Mouse (Mus musculus): ENCODE data around the gene Ifna12.
A peak's percentile ranks its signal among the peaks of the same experiment; 100 is the strongest.
"Not testable (repeated sequence)": the region's sequence is repeated elsewhere in the genome, so short reads cannot be mapped to it uniquely, and the experiment has no call there.

The Ifna12 gene

GRCm38 (mm10) chr4:88603276-88603675, at the start of gene Ifna12:
TSS of gene Ifna12 (minus strand) at chr4:88603376.
- no peak for ATAC-seq (ENCODE audit: insufficient number of reproducible peaks, low FRiP score, low TSS enrichment)

- ATAC-seq (ENCODE audit: insufficient number of reproducible peaks, low FRiP score, low TSS enrichment) = no peak
Measured at GRCm38 (mm10) chr4:88644359-88644758, 41.2 kb upstream of the Ifna12 start, which contains the start of gene Ifna13. TSS of gene Ifna13 (minus strand) at chr4:88644459.

GRCm38 (mm10) chr4:88642526-88642925, 39.4 kb upstream of the Ifna12 start:
- ATAC-seq (ENCODE audit: insufficient number of reproducible peaks, low FRiP score, low TSS enrichment) = no peak

- peak; percentile 97 for ATAC-seq (ENCODE audit: insufficient number of reproducible peaks, low FRiP score, low TSS enrichment)
Measured at GRCm38 (mm10) chr4:88641077-88641831, 38.1 kb upstream of the Ifna12 start.

GRCm38 (mm10) chr4:88640704-88641076, 37.5 kb upstream of the Ifna12 start:
- ATAC-seq (ENCODE audit: insufficient number of reproducible peaks, low FRiP score, low TSS enrichment) = peak; percentile 62; the same call in 1 of the 2 replicates

GRCm38 (mm10) chr4:88634311-88634710, 31.1 kb upstream of the Ifna12 start, which contains the start of gene C87499:
TSS of gene C87499 (minus strand) at chr4:88634411.
- no peak for ATAC-seq (ENCODE audit: insufficient number of reproducible peaks, low FRiP score, low TSS enrichment)

GRCm38 (mm10) chr4:88592285-88592684, 10.9 kb downstream of the Ifna12 start, which contains the start of gene Ifna9:
TSS of gene Ifna9 (minus strand) at chr4:88592385.
- ATAC-seq (ENCODE audit: insufficient number of reproducible peaks, low FRiP score, low TSS enrichment) = no peak

- no peak for ATAC-seq (ENCODE audit: insufficient number of reproducible peaks, low FRiP score, low TSS enrichment)
Measured at GRCm38 (mm10) chr4:88571698-88572097, 31.5 kb downstream of the Ifna12 start, which contains the start of gene Ifna14. TSS of gene Ifna14 (minus strand) at chr4:88571798.

- peak; percentile 100 for ATAC-seq (ENCODE audit: insufficient number of reproducible peaks, low FRiP score, low TSS enrichment)
Measured at GRCm38 (mm10) chr4:88561791-88562190, 41.4 kb downstream of the Ifna12 start.

GRCm38 (mm10) chr4:88558145-88558544, 45.0 kb downstream of the Ifna12 start, which contains the start of gene Ifna15:
TSS of gene Ifna15 (minus strand) at chr4:88558245.
- not testable (repeated sequence) for ATAC-seq (ENCODE audit: insufficient number of reproducible peaks, low FRiP score, low TSS enrichment)
